Mouse (Mus musculus) adrenal gland, postnatal 36 days (tissue): ENCODE results near the gene Cyp4f15. TPM values are rescaled to one million over a fixed set of nuclear protein-coding genes. Genes with fewer than 3 reads are reported as not detected.

Experiments
- total RNA-seq, 2 experiments: library from RNA; stranded (reverse); gene quantifications; 2 replicates each; pipeline ENCODE4 v1.2.3; 2021

Gene Cyp4f15
- total RNA-seq, 2 experiments from 2014 or later, result 1.3 to 4.0 TPM

Other genes starting within 250 kb of the Cyp4f15 start
- not detected for gene Cyp4f39, start 232.9 kb upstream of the Cyp4f15 start, total RNA-seq
- gene Cyp4f17, start 179.6 kb upstream of the Cyp4f15 start, total RNA-seq, result 1 to 10 TPM; 6.9 to 8.8 TPM
- 10 to 100 TPM; 10.1 to 12.4 TPM for gene Cyp4f16, start 149.1 kb upstream of the Cyp4f15 start, total RNA-seq
- gene Cyp4f37, start 64.3 kb upstream of the Cyp4f15 start, total RNA-seq, result not detected
- gene Cyp4f40, start 26.7 kb upstream of the Cyp4f15 start, total RNA-seq, result not detected
- 10 to 100 TPM; 47.9 to 52.5 TPM for gene Zfp871, start 102.7 kb downstream of the Cyp4f15 start, total RNA-seq
- under 1 TPM; 0.59 to 0.76 TPM for gene Zfp811, start 124.3 kb downstream of the Cyp4f15 start, total RNA-seq
- gene Zfp799, start 144.6 kb downstream of the Cyp4f15 start, total RNA-seq, result 10 to 100 TPM; 11.4 to 12.1 TPM
- gene Zfp870, start 206.0 kb downstream of the Cyp4f15 start, total RNA-seq, result 10 to 100 TPM in 1 of 2 experiments, 1 to 10 TPM in 1; 9.9 to 10.5 TPM
- 10 to 100 TPM in 1 of 2 experiments, 1 to 10 TPM in 1; 7.3 to 10.1 TPM for gene Cyp4f14, start 231.7 kb downstream of the Cyp4f15 start, total RNA-seq